Mouse (Mus musculus): ENCODE data around the gene Arl5c.

DNA sequence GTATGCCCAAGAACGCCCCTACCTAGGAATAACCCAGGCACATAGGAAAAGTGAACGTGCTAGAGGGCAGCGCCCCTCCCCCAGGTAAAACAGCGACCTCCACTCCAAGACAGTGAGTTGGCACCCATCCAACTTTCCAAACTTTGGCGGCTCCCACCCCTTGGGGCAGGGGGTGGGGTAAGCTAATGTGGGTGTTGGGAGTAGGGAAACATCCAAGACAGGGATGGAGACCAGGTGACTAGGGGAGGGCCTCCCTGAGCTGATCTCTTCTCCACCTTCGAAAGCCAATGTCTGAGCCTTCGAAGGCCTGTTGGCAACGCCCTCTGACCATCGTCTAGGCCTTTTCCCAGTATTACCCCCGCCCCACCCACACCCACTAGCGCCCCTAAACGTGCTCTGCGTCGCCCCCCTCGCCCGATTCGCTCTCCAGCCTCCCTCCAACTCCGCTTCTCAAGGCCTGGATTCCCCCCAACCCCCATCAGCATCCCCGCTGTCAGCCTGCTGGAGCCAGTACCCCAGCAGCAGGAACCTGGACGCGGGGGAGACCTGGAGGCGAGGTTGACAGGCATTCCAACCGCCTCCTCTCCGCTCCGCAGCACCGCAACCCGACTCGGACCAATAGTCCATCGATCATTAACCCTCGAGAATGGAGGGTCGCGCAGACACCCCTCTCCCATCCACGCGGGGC lies 25.7 kb upstream of the Arl5c start:
- no peak for TF ChIP-seq CTCF (IDR thresholded peaks at IDR 0.05 in 2 of 3, conservative IDR thresholded peaks at IDR 0.05 in 1 of 3; ENCODE audit: control insufficient read depth in 1 of 3, insufficient read depth in 1 of 3, low read depth in 2 of 3, low read length in 3 of 3, poor library complexity in 1 of 3, severe bottlenecking in 1 of 3)
- TF ChIP-seq GATA1 (IDR thresholded peaks at IDR 0.05; ENCODE audit: low read depth, low read length): no peak
- no peak for TF ChIP-seq MAX (IDR thresholded peaks at IDR 0.05; ENCODE audit: low read length)

All from MEL (cell line).